Mouse (Mus musculus) bone marrow, adult 2 months (tissue): ENCODE results near the gene Gm21954.

Source experiments
- CTCF ChIP-seq: fragments of 200-500 bp; IDR thresholded peaks from 2 replicates; pipeline ENCODE4 v1.5.1; 2011; ENCODE audit warnings: low read length, control low read depth; ENCODE audit not compliant: control insufficient read depth, insufficient read depth
- POLR2A ChIP-seq: fragments of 200-500 bp; IDR thresholded peaks from 2 replicates; pipeline ENCODE4 v1.6.1; 2011; ENCODE audit warnings: low read depth, mild to moderate bottlenecking, control low read depth, low read length, borderline replicate concordance; ENCODE audit not compliant: control insufficient read depth

- TF ChIP-seq POLR2A (no peak), CTCF (no peak)
Observed at GRCm38 (mm10) chr3:55495866-55496265, 23.9 kb upstream of the Gm21954 start.
